Mouse (Mus musculus): Measurements from ENCODE around the gene Glra1. TPM values are rescaled to one million over a fixed set of nuclear protein-coding genes. Genes with fewer than 3 reads are reported as not detected.

The Glra1 gene
- polyA plus RNA-seq, 1 experiment = not detected

DNA sequence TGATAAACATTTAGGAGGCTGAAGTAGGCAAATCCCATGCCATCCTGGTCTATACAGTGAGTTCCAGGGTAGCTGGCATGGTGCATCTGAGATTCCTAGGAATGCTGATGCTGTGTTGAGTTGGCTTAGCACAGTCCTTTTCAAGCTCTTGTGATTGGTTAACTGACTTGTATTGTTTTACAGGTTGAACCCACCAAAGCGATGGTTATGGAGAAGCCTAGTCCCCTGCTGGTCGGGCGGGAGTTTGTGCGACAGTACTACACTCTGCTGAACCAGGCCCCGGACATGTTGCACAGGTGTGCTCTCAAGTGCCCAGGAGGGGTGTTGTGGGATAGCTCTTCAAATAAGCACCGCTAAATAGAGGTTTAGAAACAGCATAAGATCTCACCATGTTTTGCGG, 122.6 kb downstream of the Glra1 start:
- peaks cover 6% of the 10 kb centered on the region for H3K36me3 ChIP-seq (ENCODE audit: control insufficient read depth, insufficient read depth, low read length)

DNA sequence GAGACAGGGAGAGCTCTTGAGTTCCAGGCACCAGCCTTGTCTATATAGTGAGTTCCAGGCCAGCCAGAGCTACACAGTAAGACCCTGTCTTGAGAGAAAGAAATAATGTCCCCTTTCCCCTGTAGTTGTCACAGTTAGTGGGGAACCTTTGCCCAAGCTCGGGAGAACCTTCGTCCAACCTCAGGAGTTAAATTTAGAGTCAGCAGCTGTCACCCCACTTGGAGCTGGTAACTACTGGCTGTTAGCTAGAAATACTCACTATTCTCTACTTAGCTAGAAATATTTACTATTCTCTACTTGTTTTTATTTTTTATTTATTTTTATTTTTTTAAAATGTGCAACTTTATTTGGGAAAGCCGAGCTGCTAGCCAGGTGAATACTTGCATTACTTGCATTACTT, 134.8 kb downstream of the Glra1 start:
- Histone ChIP-seq H3K27me3 (replicated peaks; ENCODE audit: control insufficient read depth, insufficient read depth, low read length) (no peaks in the 10 kb centered on the region), H3K36me3 (ENCODE audit: control insufficient read depth, insufficient read depth, low read length) (no peaks in the 10 kb centered on the region; the same call in 1 of the 2 replicates), H3K4me3 (ENCODE audit: insufficient read depth, low read depth, low read length) (no peak overlapping the region), H3K27ac (ENCODE audit: insufficient read depth, low read depth, low read length) (no peak overlapping the region), H3K4me1 (ENCODE audit: control insufficient read depth, insufficient read depth, low read length) (peaks cover 13% of the 10 kb centered on the region; the same call in 1 of the 2 replicates)
- WGBS = 38% methylated on average over 3 of the region's 3 CpGs
- no peak for TF ChIP-seq POLR2A (IDR thresholded peaks at IDR 0.05; ENCODE audit: low read depth, low read length)
- TF ChIP-seq CTCF (conservative IDR thresholded peaks at IDR 0.05; ENCODE audit: insufficient read depth, insufficient read length, low read depth, low read length) = no peak
- no peak for DNase-seq

More for the DNA sequence above, 122.6 kb downstream of the Glra1 start:
- no peaks in the 10 kb centered on the region for H3K27me3 ChIP-seq (replicated peaks; ENCODE audit: control insufficient read depth, insufficient read depth, low read length)
- no peak for TF ChIP-seq CTCF (conservative IDR thresholded peaks at IDR 0.05; ENCODE audit: insufficient read depth, insufficient read length, low read depth, low read length)
- TF ChIP-seq POLR2A (IDR thresholded peaks at IDR 0.05; ENCODE audit: low read depth, low read length) = no peak
- H3K4me3 ChIP-seq (ENCODE audit: insufficient read depth, low read depth, low read length) = no peak overlapping the region
- 98% methylated on average over 7 of the region's 7 CpGs for WGBS
- no peak overlapping the region for H3K27ac ChIP-seq (ENCODE audit: insufficient read depth, low read depth, low read length)
- DNase-seq = no peak
- no peaks in the 10 kb centered on the region for H3K4me1 ChIP-seq (ENCODE audit: control insufficient read depth, insufficient read depth, low read length)

DNA sequence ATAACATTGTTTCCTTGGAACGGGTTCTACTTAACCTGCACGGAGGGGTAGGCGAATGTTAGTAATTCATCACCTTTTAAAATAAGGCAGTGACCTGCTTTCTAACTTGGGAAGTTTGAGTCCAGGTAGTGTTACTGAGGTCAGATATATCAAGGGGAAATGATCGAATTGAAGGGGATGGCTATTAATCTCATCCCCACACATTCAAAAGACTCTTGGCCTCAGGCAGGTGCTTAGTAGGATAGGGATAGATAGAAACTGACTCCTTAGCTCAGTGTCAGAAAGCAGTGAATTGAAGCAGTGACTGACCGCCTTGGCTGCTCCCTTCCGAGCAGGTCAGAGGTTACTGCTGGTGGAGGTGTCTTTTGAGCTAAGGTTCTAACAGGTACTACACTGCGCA, 136.5 kb downstream of the Glra1 start:
- no peaks in the 10 kb centered on the region for H3K27me3 ChIP-seq (replicated peaks; ENCODE audit: control insufficient read depth, insufficient read depth, low read length)
- 36% methylated on average over 7 of the region's 7 CpGs for WGBS
- 0 out of 2 replicates have a peak overlapping the region, but pooled peaks have one; percentile 19 for H3K27ac ChIP-seq (ENCODE audit: insufficient read depth, low read depth, low read length)
- peak; percentile 58 for DNase-seq
- no peak for TF ChIP-seq POLR2A (IDR thresholded peaks at IDR 0.05; ENCODE audit: low read depth, low read length)
- no peak for TF ChIP-seq CTCF (conservative IDR thresholded peaks at IDR 0.05; ENCODE audit: insufficient read depth, insufficient read length, low read depth, low read length)
- H3K4me1 ChIP-seq (ENCODE audit: control insufficient read depth, insufficient read depth, low read length) = peaks cover 13% of the 10 kb centered on the region; the same call in 1 of the 2 replicates
- no peak overlapping the region for H3K4me3 ChIP-seq (ENCODE audit: insufficient read depth, low read depth, low read length)
- no peaks in the 10 kb centered on the region; the same call in 1 of the 2 replicates for H3K36me3 ChIP-seq (ENCODE audit: control insufficient read depth, insufficient read depth, low read length)

DNA sequence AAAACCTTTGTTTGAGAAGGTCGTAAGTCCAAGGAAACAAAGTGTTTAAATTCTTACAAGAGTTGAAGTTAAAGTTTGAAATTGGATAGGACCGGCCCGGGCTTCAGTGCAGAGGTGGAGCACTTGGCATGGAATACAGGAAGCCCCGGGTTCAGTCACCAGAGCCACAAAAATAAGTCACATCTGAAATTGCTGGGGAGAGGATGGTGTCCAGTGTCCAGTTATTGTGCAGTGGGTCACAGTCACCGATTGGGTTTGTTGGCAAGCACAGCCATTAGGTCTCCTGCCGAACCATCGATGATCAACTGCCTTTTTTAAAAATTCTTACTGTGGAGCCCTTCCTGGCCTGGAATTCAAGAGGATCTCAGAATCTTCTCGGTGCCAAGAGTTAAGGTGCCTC, 137.2 kb downstream of the Glra1 start:
- WGBS = under 1% methylated on average over 8 of the region's 8 CpGs
- Histone ChIP-seq H3K36me3 (ENCODE audit: control insufficient read depth, insufficient read depth, low read length) (no peaks in the 10 kb centered on the region; the same call in 1 of the 2 replicates), H3K27ac (ENCODE audit: insufficient read depth, low read depth, low read length) (no peak overlapping the region), H3K4me1 (ENCODE audit: control insufficient read depth, insufficient read depth, low read length) (peaks cover 13% of the 10 kb centered on the region; the same call in 1 of the 2 replicates), H3K27me3 (replicated peaks; ENCODE audit: control insufficient read depth, insufficient read depth, low read length) (no peaks in the 10 kb centered on the region), H3K4me3 (ENCODE audit: insufficient read depth, low read depth, low read length) (peak overlapping the region; percentile 23)
- TF ChIP-seq CTCF (conservative IDR thresholded peaks at IDR 0.05; ENCODE audit: insufficient read depth, insufficient read length, low read depth, low read length) = no peak
- TF ChIP-seq POLR2A (IDR thresholded peaks at IDR 0.05; ENCODE audit: low read depth, low read length) = no peak
- DNase-seq = peak; percentile 54

DNA sequence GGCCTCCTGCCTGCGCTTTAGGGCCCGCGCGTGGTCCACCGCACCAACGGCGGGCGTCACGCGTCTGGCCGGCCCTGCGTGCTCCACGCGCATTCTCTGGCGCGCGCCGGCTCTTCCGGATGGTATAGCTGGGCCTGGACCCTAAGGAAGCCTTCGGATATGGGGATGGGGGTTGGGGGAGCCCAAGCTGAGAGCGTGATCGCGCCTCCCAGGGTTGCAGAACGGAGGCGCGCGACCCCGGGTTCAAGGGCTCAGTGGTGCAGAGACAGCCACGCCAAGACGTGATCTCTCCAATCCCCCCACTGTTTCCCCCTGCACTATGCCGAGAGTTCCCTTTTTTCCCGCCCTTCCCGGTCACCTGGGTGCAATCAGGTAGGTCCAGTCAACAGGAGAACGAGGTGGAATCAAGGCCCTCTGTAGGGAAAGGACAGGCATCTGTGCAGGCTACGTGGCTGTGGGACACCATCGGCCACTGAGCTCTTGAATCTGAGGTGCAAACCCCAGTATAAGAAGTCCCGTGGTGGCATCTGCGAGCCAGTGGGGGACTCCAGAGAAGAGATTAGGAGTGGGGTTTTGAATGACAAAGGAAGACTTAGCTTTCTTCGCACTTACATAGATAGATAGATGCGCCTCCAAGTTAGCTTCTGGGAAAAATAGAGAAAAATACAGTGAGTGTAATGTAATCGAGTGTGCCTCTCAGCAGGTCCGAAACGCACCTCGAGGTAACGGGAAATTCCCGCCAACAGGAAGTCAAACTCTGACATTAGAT, 137.9 kb downstream of the Glra1 start:
- TF ChIP-seq CTCF (conservative IDR thresholded peaks at IDR 0.05; ENCODE audit: insufficient read depth, insufficient read length, low read depth, low read length) (no peak), POLR2A (IDR thresholded peaks at IDR 0.05; ENCODE audit: low read depth, low read length) (no peak)
- Histone ChIP-seq H3K27me3 (replicated peaks; ENCODE audit: control insufficient read depth, insufficient read depth, low read length) (no peaks in the 10 kb centered on the region), H3K4me3 (ENCODE audit: insufficient read depth, low read depth, low read length) (peak overlapping the region; percentile 76), H3K4me1 (ENCODE audit: control insufficient read depth, insufficient read depth, low read length) (peaks cover 13% of the 10 kb centered on the region; the same call in 1 of the 2 replicates), H3K36me3 (ENCODE audit: control insufficient read depth, insufficient read depth, low read length) (no peaks in the 10 kb centered on the region; the same call in 1 of the 2 replicates), H3K27ac (ENCODE audit: insufficient read depth, low read depth, low read length) (peak overlapping the region; percentile 44; the same call in 1 of the 2 replicates)
- DNase-seq = peak; percentile 21
- WGBS = under 1% methylated on average over 46 of the region's 46 CpGs

DNA sequence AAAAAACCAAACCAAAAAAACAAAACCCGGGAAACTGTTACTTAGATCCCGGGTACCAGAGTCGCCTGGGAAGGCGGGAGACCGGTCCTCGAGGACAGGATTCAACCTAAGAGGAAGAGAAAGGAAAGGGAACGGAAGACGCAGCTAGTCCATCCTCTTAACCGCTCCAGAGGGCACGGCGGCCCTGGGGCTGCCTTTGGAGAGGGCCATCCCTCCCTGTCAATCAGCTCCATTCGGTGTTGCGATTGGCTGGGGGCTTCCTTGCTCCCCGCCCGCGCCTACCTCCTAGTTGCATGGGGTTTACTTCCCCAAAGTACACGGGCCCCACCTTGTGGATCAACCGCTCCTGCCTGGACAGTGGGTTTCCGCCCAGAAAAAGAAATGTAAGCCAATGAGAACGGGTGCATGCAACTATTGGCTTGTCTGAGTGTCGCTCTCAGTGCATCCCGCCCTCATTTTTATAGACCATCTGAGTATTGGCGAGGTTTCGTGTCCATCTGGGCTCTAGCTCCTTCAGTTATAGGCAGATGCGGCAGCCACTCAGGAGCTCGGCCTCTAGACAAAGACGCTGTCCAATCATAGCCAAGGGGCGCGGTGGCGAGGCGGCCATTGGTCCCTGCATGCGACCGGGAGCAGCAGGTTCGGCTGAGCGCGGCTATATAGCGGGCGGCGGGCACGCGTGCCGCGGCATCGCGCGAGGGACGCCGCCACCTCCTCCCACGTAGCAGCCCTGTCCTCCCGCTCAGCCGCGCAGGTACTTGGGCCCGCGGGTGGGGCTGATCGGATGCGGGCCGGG, 138.8 kb downstream of the Glra1 start, which contains the start of gene G3bp1:
TSS of gene G3bp1 (plus strand) at position 638 of the 796 bp plus-strand sequence.
- no peaks in the 10 kb centered on the region for H3K36me3 ChIP-seq (ENCODE audit: control insufficient read depth, insufficient read depth, low read length)
- TF ChIP-seq CTCF (conservative IDR thresholded peaks at IDR 0.05; ENCODE audit: insufficient read depth, insufficient read length, low read depth, low read length) = peak; percentile 56
- peak; percentile 95 for TF ChIP-seq POLR2A (IDR thresholded peaks at IDR 0.05; ENCODE audit: low read depth, low read length)

More for the DNA sequence above, 138.8 kb downstream of the Glra1 start, which contains the start of gene G3bp1:
- peak within 1 kb of the TSS; percentile 96 for H3K27ac ChIP-seq (ENCODE audit: insufficient read depth, low read depth, low read length)
- no peaks in the 10 kb centered on the region for H3K27me3 ChIP-seq (replicated peaks; ENCODE audit: control insufficient read depth, insufficient read depth, low read length)
- WGBS = under 1% methylated on average over 57 of the region's 57 CpGs
- peak; percentile 100 for DNase-seq
- H3K4me1 ChIP-seq (ENCODE audit: control insufficient read depth, insufficient read depth, low read length) = peaks cover 15% of the 10 kb centered on the region; the same call in 1 of the 2 replicates
- H3K4me3 ChIP-seq (ENCODE audit: insufficient read depth, low read depth, low read length) = peak within 1 kb of the TSS; percentile 76

All from kidney, adult 2 months (tissue).